Mouse (Mus musculus): ENCODE measurements around the gene Sox6. TPM values are rescaled to one million over a fixed set of nuclear protein-coding genes. Genes with fewer than 3 reads are reported as not detected.

Sox6 gene
- total RNA-seq, 4 experiments from 2014 or later = 26.5 to 36.8 (median 31.9) TPM

DNA sequence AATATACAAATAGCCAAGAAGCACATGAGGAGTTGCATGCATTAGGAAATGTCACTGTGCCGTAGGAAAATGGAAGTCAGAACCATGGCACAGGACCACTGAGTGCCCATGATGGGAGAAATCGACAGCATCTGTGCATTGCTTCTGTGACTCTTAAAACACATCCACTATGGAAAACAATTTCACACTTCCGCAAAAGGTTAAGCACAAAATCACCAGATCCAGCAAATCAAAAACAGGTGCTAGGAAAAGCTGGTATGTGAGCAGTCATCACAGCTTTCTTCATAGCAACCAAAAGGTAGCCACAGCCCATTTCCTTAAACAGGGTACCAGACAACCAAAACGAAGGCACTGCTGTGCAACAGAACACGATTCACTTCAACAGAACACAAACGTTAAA is 52.9 kb downstream of the Sox6 start:
- DNase-seq (ENCODE audit: low spot score in 2 of 2) = no peak

DNA sequence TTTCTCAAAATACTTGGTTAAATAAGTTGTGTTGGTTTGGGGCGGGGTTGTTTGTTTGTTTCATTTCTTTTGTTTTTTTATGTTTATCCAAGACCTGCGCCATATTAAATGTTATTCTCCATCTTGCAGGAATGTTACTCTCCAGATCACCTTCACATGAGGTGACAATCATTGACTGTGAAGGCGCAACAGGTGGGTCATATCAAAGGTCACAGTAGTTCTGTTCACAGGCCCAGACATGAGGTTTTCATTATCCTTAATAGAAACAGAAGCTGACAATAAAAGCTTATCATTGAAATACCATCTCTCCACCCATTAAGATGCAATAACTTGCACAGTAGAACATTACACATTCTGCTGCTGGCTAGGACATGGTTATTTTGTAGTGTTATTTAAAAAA is 54.5 kb downstream of the Sox6 start:
- DNase-seq (ENCODE audit: low spot score in 2 of 2) = no peak

DNA sequence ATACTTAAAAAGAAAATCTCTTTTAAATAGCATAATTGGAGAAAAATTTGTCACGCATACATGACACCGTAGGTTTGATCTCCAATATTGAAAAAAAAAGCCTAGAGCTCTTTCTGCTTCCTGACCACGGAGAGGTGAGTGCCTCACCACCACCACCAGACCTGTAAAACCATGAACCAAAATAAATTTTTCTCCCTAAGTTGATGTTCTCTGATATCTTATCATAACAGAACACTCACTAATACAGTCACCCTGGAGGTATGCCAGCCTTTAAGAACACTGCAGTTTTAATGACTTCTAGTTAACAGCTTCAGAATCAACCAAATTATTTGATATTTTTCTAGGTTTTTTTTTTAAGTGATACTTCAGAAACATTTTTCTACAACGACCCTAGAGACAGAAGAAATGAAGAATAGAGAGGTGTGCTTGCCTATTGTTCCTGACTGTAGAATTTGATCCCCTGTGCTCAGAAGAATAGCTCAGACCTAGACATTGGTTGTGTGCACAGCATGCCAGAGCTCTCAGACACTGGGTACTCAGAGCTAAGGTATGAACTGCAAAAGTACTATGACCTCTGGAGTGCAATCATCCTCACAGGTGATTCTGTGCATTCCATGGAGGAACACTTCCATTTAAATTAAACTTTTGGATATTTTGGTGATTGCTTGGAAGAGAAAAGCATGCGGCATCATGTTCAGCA is 58.6 kb downstream of the Sox6 start:
- no peak for DNase-seq (ENCODE audit: low spot score in 2 of 2)

DNA sequence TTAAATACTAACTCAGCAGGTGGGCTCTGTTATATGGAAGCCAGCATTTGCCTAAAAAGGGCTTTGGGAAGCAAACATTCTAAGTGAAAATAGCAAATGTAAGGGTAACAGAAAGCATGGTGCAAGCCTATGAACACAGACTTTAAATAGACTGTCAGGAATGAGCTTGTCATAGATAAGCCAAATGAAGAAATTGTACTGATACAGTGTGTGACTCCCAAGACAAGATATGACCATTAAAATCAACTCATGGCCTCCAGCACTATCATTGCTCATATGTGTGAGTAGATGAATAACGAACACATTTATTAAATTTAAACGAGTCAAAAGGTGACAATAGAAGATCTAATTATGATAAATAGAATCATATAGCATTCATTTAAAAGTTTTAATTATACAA is 64.1 kb downstream of the Sox6 start:
- no peak for DNase-seq (ENCODE audit: low spot score in 2 of 2)

DNA sequence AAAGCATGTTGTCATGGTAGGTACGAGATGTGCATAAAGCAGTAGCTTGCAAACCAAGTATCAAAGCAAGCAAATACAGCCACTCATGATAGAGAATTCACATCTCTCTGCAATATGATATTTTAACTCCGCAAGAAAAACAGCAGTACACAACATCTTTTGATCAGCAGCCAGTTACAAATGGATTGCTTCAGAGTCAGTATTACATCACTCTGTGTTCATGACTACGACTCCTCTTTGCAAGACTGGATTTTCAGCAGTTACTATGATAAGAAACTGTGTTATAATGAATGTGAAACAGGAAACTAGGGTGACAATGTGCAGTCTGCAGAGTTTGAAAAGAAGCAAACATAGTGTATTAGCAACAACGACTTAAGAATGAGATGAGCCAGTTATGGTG is 71.4 kb downstream of the Sox6 start:
- DNase-seq (ENCODE audit: low spot score in 2 of 2) = no peak

DNA sequence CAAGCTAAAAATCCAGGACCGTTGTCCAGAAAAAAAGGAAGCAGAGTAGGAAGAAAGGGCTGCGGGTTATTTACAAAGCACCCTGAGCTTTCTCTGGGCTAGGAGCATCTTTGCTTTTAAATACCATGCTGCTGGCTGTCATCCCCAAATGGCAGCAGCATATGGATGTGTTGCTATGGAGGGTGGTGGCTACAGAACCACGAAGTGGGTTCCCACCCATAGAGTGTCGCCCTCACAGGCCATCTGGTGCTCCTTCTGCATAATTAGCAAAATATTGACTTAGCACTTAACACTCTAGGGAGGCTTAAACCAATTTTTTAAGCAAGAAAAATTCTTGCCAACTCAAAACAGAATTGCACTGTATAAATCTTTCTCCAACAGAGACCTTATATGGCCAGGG is 72.4 kb downstream of the Sox6 start:
- peak in 1 of 2 experiments; percentile 69 for DNase-seq (ENCODE audit: low spot score in 2 of 2)

DNA sequence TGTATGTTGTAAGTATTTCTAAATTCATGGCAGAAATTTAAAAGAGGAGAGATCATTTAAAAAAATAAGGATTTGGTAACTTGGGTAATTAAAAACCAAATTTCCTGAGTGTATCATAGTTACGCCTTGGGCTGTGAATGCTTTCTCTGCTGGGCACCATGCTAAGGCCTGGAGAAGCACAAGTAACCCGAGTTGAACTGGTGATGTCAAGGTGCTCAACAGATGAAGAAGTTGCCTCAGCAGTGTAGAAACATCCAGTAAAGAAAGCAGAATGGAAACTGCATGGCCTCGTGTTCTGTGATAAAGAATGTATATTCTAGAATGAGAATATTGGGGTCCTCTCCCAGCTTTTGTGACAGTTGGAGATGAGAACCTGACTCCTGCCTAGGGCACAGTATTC is 85.5 kb downstream of the Sox6 start:
- DNase-seq (ENCODE audit: low spot score in 2 of 2) = no peak

DNA sequence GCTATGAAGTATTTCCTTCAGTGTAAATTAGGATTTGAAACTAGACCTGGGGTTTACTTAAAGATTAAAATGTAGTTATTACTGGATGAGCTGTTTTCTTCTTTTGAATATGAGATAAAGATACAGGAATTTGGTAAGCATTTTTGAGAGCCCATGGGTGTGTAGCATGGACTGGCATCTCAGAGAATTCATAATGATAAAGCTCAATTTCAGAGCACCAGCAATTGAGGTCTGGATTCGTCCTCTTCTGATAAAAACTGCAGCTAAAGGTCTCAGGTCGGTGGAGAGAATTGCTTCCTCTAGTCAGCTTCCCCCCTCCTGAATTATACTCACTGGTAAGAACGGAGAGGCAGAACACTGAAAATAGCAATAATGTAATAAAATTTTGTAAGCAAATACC is 86.4 kb downstream of the Sox6 start:
- DNase-seq (ENCODE audit: low spot score in 2 of 2) = no peak

DNA sequence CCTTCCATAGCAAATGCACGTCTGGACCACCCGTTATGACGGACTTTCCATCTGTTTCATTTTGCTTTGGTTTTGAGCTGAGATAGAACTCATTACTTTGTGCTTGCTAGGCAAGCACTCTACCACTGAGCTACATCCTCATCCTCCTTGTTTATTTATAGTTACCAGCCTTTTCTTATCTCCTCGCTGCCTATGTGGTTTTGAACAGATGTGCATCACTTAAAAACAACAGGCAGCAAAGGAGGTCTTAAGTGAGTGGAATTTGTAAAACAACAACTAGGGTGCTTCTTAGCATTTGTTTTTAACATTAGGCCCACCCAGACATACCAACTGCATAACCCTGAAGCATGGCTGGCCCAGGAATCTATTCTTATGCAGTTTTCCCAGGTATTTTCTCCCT is 86.9 kb downstream of the Sox6 start:
- no peak for DNase-seq (ENCODE audit: low spot score in 2 of 2)

DNA sequence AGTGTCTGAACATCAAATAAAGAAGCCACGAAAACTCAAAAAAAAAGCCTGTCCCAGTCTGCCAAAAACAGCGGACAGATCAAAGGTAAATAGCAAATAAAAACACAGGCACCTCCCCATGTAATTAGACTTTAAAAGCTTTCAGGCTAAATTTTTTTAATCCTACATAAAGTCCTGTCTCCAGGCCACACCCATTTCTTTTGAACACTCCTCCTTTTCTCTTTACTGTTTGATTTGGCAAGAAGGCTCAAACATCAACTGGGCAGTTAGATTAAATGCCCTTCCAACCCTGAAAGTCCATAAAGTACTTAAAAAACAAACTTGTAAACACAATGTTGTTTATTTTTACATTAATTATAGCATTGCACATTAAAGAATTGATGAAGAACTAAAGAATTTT is 90.7 kb downstream of the Sox6 start:
- no peak for DNase-seq (ENCODE audit: low spot score in 2 of 2)

DNA sequence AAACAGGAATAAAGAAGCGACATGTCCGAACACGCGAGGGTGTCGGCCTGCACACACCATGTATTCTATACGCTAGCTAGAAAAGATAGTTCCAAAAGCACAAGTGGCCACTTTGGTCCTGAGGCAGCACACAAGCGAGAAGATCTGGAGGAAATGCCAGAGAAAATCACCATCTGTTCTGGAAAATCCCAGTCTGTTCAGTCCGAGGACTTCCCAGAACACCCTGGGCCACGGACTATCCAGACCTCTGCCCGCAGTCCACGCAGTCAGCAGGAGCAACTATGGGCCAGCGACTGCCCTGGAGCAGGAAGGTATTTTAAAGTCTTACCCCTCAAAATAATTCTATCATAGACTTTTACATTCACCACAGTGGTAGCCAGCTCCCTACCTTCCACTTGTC is 92.0 kb downstream of the Sox6 start:
- DNase-seq (ENCODE audit: low spot score in 2 of 2) = no peak

DNA sequence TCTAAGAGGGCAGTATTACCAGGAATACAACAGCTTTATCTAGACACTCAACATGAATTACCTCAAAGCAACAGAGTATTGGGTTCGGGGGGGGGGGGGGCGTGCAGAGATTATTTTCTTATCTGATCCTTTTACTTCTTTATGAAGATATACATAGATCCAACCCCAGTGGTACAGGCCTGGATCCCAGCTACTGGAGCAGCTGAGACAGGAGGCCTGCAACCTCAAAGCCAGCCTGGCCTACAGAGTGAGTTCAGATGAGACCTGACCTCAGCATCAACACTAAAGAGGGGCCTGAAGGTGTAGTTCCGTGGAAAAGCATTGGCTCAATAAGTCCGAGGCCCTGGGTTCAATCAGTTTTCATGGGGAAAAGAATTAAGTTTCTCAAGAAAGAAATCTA is 93.1 kb downstream of the Sox6 start:
- no peak for DNase-seq (ENCODE audit: low spot score in 2 of 2)

DNA sequence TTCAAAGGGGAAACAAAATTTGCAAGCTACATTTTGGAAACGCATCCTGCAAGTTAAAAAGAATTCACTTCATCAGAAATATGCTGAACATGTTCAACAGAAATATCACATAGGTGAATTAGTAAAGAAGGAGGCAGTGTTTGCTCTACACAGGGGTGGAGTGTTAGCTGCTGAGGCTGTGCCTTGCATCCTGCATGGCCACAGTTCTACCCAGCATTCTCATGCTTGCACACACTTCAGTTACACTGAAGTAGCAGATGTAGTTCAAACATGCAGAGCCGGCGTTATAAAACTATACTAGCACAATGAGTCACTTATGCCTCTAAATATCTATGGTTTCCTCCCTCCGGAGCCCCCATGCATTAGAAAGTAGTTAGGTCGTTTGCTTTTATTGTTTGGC is 94.3 kb downstream of the Sox6 start:
- DNase-seq (ENCODE audit: low spot score in 2 of 2) = no peak

DNA sequence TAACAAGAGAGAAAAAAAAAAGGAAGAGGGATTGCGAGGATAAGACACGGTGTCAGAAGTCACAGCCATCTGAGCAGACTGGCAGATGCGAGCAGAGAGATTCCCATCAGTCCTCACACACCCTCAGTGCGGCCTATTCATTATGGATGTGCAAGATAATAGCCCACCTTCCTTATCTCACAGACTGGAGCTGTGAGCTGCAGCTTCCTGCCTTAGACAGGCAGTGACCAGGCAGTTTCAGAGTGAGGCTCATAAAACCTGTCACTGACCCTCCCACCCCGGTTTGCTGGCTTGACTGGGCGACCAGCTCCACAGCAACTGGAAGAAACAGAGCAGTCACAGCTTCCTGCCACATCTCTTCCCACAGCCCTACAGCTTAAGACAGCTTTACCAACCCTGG is 96.8 kb downstream of the Sox6 start:
- no peak for DNase-seq (ENCODE audit: low spot score in 2 of 2)

DNA sequence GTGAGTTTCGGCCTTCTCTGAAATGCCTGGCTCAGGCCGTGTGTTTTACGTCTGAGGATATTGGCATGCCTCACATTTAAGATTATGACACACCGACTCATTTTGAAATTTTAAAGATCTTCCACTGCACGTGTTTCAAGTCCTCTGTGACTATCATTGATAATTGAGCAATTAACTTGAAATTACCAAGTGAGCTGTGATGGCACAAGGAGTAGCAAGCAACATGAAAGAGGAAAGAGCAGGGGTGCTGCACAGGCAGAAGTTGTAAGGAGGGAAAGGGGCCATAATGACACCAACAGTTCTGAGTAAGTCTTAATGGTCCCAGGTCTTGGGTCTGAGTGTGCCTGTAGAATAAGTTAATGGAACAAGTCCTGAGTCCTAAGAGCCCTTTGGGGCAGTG is 99.3 kb downstream of the Sox6 start:
- DNase-seq (ENCODE audit: low spot score in 2 of 2) = no peak

DNA sequence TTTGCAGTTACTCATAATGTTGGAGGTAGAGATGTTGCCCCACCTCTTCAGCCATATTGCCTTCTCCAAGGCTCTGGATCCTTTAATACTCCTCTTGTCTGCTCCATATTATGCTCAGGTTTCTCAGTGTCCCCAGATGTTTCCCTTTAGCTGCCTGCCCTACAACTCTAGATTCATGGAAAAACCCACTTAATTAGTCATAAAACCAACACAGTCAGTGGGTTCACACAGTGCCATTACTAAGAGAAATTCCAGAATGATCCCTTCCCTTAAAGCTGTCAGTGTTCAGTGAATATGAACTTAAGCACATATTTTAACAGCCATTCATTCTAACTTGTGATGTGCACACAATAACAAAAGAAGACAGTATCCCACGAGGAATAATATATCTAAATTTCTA is 101.7 kb downstream of the Sox6 start:
- DNase-seq (ENCODE audit: low spot score in 2 of 2) = no peak

DNA sequence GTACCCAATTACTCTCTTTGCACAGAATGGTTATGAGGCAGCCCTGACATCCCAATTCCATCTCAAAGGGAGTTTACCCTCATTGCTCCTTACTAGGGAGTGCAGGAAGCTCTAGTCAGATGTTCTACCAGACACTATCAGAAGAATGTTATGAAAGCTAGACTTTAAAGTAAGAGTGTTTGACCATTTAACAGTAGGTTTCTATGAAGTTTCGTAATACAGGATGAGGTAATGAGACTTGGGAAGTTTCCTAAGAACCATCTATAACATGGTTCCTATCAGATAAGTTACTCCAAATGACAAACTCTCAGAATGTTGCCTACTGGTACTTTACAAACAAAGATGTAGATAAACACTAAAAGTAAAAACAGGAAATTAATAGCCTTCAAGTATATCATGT is 123.3 kb downstream of the Sox6 start:
- no peak for DNase-seq (ENCODE audit: low spot score in 2 of 2)

DNA sequence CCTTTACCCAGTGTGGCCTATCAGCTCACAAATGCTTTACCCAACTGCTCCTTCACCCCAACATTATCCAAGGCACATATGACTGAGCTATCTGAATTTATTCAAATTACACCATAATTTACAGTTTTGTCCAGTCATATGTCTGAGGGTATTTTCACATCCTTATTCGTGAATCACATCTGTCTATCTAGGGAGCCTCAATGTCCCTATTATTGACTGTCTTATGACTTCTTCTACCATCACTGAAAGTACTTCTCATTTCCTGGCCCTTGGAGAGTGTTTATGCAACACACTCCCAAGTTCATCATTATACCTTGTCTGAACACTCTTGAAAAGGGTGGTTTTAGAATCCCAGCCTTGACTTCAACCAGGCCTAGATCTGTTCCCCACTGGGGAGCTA is 128.3 kb downstream of the Sox6 start:
- no peak for DNase-seq (ENCODE audit: low spot score in 2 of 2)

DNA sequence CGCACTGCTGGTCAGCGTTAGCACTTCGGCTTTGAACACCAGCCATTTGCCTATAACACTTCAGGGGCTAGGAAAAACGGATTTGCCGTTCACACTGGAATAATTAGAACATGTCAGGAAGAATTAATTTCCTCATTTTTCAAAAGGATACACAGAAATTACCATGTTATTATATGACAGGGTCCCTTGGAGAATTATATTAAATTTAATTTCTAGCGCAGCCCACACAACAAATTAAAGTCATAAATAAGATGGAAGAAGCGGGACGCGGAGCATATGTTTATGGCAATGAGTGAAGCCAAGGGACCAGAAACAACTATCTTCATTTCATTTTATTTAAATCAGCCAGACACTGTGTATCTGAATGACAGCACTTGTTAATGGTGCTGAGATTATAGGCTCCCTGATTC is 133.8 kb downstream of the Sox6 start:
- no peak for DNase-seq (ENCODE audit: low spot score in 2 of 2)

DNA sequence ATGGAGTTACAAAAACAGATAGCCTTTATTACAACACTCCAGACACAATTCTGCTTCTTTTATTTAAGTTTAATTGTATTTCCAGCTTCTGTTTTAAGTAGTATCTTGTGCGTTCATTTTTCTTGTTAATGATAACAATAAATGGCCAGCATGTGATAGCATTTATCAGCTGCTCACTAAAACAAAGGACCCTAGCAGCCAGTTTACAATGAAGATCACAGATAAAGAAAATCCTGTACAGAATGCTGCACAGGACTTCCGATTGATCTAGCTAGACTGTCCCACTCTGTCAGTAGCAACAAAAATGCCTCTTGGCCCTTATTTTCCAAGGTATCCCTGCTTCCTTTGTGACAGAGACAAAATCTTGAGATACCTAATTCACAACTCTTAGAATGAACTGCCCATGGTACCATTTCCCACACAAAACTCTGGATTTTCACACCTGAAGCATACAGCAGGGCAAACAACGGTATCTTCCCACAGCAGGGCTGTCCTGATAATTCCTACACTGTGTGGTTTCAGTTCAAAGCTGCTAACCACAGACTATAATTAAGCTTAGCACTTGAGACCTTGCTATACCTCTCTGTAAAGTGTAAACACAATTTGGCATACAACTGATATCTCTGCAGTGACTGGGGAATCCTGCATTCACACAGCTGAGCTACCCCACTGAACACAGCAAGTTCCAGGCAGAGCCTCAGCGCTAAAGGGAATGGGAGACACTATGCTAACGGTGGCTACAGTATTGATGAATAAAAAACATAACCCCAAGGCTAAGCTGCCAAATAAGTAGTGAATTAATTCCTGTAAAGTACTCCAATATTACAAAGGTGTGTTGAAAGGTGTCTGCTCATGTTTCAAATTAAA is 134.4 kb downstream of the Sox6 start:
- no peak for DNase-seq (ENCODE audit: low spot score in 2 of 2)

DNA sequence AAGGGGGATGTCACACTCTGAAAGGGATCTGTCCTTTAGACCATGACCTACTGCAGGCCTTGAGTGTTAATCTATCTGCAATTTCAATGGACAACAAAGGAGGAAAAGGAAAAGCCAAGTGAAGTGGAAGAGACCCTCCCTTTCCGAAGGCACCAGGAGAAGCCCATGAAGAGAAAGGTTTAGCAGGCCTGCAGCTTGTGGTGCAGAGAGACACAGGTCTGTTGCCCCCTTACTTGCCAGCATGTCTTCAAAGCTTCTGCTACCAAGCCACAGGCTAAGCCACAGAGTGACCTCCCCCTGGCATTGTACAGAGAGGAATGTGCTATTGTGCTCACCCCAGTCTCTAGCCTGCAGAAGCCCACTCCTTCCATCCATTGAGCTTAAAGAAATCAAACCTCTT is 135.2 kb downstream of the Sox6 start:
- DNase-seq (ENCODE audit: low spot score in 2 of 2) = no peak

DNA sequence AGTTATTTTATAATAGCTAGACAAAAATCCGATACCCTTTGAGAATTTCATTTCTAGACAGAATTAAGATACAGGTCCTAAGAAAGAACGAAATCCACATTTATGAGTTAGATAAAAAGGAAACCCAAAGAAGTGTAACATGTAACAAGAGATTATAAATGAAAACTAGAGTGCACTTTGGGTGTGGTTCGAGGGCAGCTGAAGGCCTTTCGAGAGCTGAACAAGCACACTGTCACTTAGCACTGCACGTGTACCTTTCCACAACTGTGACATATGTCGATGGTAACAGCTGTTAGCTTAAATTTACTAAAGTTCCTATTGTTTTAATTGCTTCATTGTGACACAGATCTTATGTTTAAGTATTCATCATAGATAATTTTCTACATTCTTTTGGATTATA is 142.8 kb downstream of the Sox6 start:
- DNase-seq (ENCODE audit: low spot score in 2 of 2) = no peak

DNA sequence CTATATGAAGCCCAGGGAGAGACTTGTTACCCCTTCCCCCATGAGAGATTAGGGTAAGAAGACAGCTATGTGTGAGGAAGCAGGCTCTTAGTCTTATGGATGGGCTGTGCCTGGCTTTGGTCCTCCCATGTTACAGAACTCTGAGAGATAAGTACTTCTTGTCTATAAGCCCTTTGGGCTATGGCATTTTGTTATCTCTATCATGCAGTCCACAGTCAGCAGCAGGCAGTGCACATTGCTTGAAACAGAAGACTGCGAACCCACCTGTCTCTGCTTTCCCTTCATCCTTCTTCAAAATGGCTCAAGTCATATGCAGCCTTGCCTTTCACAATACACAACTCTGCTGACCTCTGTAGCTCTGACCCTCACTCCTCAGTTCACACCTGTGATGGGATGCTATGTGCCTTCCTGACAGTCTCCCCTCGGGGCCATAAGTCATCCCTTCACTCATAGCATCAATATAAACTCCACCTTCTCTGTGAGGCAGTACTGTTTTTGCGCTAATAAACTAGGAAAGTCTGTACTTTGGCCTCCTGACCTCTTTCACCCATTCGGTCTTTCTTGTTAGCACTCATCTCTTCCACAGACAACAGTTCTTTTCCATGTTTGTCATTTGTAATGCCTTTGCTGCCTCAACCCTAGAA is 143.4 kb downstream of the Sox6 start:
- DNase-seq (ENCODE audit: low spot score in 2 of 2) = no peak

Measured in left cerebral cortex, adult 8-10 months (tissue).